Mouse (Mus musculus) embryonic fibroblast, embryonic 13.5 days (primary cell): ENCODE data around the gene Mgrn1.

Source experiments
- CTCF ChIP-seq: IDR thresholded peaks from 2 replicates; pipeline ENCODE4 v1.5.1; 2011; ENCODE audit warnings: mild to moderate bottlenecking, control low read depth, low read length, moderate library complexity, borderline replicate concordance; ENCODE audit not compliant: insufficient read depth
- POLR2A ChIP-seq: IDR thresholded peaks from 2 replicates; pipeline ENCODE4 v1.6.1; 2011; ENCODE audit warnings: low read depth, mild to moderate bottlenecking, control low read depth, low read length, moderate library complexity

DNA sequence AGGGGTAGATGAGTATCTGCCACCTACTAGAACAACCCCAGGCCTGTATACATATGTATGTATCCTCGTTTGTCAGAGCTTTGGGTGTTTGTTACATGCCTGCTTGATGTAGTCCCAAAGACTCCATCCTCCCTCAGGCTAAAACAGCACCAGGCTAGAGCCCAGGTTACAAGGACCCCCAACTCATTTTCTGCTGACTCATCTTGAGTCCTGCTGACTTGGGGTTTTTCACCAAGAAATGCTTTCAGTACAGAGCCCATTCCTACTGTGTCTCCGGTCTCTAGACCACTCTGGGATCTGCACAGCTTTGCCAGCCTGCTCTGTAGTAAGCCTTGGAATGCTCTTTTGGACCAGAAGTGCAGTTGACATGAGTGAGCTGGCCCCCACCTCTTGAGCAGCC lies 30.6 kb downstream of the Mgrn1 start:
- TF ChIP-seq CTCF (no peak), POLR2A (no peak)
